Mouse (Mus musculus): Measurements from ENCODE around the gene Nkain2.
"Not testable (repeated sequence)": the region's sequence is repeated elsewhere in the genome, so short reads cannot be mapped to it uniquely, and the experiment has no call there.

The Nkain2 gene

DNA sequence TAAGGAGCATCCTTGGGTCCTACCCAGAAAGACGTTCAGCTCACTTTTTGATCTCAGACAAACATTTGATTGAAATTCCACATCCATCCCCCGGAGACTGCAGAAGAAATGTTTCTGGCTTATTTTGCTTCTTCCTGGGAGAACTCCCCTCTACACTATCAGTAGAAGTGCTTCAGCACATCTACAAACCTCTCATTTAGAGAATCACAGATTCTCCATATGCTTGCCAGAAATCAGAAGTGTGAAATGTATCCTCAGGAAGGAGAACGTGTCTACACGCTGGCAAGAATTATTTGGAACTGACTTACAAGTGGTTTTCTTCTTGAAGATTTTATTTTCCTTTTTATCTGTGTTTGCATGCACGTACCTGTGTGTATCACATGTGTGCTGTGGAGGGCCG is 829.9 kb downstream of the Nkain2 start:
- no peak for DNase-seq (ENCODE audit: low read depth, low spot score)

DNA sequence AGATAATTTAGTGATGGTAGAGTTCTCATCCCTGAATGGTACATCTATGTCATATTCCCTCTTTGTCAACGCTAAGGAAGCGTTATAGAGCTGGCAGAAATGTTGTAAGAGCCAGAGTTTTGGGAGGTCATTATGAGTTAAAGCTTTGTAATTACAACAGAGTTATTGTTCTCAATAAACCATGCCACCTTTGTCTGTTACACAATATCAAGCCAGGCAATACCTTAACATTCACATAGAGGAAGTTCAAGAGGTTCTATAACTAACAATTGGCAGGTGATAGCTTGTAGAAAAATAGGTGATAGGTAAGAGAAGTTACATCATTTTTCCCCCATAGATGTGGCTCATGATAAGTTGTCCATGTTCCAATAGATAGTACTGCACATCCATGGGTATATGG is 832.0 kb downstream of the Nkain2 start:
- DNase-seq (ENCODE audit: low read depth, low spot score): no peak

- DNase-seq (ENCODE audit: low read depth, low spot score): no peak
Observed at GRCm38 (mm10) chr10:32052546-32053295, 837.5 kb downstream of the Nkain2 start.

DNA sequence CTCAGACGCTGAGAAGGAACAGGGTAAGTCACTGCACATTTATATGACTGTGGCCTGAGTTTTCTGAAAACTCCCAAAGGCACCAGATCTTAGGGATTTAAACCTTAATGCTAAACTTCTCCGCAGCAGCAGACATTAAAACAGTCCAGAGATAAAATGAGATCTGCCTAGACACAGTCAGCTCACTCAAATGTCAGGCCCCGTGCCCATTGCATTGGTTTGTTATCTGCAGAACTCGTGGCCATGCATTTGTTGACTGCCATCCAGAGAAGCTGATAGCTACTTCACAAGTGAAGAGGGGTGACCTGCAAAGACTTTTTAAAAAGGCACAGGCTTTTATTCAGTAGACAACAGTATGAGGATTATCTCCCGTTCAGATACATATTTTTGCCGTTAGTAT is 838.2 kb downstream of the Nkain2 start:
- DNase-seq (ENCODE audit: low read depth, low spot score): no peak

- no peak for DNase-seq (ENCODE audit: low read depth, low spot score)
Observed at GRCm38 (mm10) chr10:32029996-32030395, 860.3 kb downstream of the Nkain2 start.

DNA sequence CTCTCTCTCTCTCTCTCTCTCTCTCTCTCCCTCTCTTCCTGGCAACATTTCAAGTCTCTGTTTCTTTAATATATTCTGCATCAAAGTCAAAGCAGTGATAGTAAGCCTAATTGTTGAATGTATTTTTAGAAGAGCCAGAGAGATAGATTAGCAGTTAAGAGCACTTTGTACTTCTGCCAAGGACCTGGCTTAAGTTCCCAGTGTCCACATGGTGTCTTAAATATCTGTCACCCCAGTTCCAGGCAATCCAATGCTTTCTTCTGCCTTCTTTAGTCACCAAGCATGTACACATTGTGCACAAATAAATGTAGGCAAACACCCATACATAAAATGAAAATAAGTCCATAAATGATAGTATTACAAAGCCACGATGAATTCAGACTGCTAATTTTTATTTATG is 871.9 kb downstream of the Nkain2 start:
- no peak for DNase-seq (ENCODE audit: low read depth, low spot score)

GRCm38 (mm10) chr10:32001216-32001753 is 889.0 kb downstream of the Nkain2 start:
- DNase-seq (ENCODE audit: low read depth, low spot score): no peak

DNA sequence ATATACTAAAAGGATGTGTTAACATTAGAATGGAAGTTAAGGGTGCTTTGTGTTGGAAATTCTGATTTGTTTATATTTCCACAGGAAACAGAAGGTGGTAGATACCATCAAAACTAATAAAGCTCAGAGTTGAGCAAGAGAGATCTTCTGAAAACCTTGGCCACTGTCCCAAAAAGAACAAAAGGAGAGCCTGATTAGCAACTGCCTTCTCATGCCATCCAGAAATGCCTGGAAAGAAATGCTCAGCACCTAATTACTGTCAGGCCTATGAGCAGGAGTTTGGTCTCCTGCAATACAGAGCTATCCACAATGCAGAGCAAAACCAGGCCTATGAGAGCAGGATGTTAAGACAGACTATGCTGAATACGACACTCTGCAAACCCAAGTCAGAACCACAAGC is 897.1 kb downstream of the Nkain2 start:
- no peak for DNase-seq (ENCODE audit: low read depth, low spot score)

DNA sequence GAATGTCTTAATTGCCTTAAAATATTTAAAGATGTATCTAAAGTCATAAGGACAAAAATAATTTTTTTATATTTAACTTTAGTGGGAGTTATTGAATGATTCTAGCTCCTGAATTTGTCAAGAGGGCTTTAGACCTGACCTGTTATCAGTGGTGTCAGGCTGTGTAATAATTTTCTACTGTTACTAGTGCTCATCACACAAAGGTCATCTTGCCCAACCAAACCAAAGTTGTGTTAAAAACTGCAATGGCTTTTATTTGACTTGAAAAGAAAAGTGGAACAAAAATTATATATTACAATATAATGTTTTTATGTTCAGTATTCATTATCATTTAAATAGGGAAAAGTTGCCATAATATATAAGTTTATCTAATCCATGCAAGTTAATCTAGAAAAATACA is 911.9 kb downstream of the Nkain2 start:
- no peak for DNase-seq (ENCODE audit: low read depth, low spot score)

- DNase-seq (ENCODE audit: low read depth, low spot score): no peak
Observed at GRCm38 (mm10) chr10:31947178-31947726, 943.0 kb downstream of the Nkain2 start.

GRCm38 (mm10) chr10:31931961-31932360 is 958.3 kb downstream of the Nkain2 start:
- no peak for DNase-seq (ENCODE audit: low read depth, low spot score)

- DNase-seq (ENCODE audit: low read depth, low spot score): no peak
Observed at GRCm38 (mm10) chr10:31927657-31928056, 962.6 kb downstream of the Nkain2 start.

- not testable (repeated sequence) for DNase-seq (ENCODE audit: low read depth, low spot score)
Observed at GRCm38 (mm10) chr10:31920901-31921300, 969.4 kb downstream of the Nkain2 start.

DNA sequence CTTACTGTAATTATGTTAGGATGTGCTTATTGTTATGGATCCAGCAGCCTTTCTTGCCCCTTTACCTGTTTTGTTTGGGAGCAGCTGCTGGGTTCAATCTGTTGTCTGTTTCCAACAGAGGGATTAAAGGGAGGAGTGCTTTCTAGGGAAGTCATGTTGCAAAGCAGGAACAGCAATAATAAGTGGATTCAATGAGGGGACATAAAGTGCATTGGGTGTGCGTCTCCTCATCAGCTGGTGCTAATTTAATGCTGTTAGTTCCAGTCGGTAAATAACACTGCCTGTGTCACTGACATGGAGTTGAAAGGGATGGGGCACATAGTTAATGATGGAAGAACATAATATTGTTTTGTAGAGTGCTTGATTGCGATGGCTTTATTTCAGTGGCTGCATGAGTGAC is 982.8 kb downstream of the Nkain2 start:
- DNase-seq (ENCODE audit: low read depth, low spot score): no peak

DNA sequence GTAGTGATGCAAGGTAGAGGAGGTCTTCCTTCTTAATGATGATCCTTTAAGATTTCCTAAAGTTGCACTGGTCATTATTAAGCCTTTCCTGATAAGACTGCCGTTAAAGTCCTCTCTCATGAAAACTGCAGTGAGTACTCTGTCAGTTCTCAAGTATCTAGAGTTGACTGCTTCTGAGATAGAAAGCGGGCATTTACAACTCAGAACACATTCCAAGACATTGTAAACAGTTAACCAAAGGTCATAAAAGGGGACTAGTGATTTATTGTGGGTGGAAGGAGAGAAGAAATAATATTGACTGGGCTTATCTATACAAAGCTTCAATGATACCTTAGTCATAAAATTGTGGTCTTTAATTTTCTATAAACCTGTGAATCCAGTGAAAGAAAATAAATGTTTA is 990.8 kb downstream of the Nkain2 start:
- DNase-seq (ENCODE audit: low read depth, low spot score): no peak

DNA sequence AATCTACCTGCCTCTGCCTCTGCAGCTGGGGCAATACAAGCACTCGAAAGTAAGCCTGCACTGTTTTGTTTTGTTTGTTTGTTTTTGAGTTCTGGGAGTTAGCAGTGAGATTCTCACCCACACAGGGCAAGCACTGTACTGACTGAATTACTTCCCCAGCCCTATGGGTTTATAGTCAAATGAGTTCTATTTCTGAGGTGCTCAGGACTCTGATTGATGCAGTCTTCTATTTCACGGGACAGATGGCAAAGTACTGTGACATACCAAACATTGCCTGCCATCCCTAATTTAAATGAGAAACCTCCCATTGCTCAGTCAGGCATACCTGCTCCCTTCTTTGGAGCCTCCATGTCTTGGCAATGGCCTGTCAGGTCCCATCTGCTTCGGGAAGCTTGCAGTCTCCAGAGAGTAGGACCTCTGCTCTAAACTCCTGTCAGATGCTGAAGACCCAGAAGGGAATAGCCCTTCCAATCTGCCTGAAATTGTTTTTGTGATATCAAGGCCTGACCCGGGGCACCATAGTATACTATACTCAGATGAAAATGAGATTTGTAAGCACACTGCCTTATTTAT is 1016.9 kb downstream of the Nkain2 start:
- DNase-seq (ENCODE audit: low read depth, low spot score): no peak

- no peak for DNase-seq (ENCODE audit: low read depth, low spot score)
Observed at GRCm38 (mm10) chr10:31868275-31868674, 1022.0 kb downstream of the Nkain2 start.

- DNase-seq (ENCODE audit: low read depth, low spot score): no peak
Observed at GRCm38 (mm10) chr10:31827041-31827440, 1063.2 kb downstream of the Nkain2 start.

GRCm38 (mm10) chr10:31812543-31812942 is 1077.7 kb downstream of the Nkain2 start:
- no peak for DNase-seq (ENCODE audit: low read depth, low spot score)

DNA sequence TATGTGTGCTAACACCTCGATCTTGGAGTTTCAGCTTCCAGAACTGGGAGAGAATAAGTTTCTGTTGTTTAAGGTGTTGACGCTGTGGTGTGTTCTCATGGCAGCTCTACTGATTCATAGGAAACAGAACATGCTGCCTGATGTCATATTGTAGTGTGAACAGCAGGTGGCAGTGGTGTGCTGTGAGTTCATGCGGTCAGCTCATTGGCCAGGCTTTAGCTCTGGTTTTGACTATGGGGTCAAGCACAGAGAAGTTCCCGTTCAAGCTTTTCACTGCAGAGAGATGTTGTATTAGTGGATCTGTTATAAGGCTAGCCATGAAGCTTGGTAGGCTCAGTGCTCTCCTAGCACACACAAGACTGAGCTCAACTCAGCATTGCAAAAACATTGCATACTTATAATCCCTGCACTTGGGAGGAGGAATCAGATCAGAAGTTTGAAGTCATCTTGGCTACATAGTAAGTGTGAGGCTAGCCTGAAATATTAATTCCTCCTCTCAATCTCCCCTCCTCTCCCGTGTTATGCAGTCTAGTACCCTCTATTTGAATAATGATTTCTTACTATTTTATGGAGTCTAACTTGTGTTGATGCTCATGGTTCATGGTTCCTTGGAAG is 1147.7 kb downstream of the Nkain2 start:
- no peak for DNase-seq (ENCODE audit: low read depth, low spot score)

DNA sequence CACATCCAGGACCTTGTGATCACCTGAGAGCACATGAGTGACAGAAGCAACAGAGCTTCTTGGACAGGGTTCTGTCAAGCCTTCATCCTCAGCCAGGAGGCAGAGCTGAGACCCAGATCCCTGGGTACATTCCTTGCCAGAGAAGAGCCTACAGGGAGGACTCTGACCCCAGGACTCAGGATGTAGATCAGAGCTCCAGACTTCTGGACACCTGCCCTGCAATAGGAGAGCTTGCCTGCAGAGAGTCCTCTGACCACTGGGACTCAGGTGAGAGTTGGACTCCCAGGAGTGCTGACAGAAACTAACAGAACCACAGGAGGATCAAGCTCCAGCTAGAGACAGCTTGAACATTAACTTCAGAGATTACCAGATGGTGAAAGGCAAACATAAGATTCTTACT is 1162.2 kb downstream of the Nkain2 start:
- DNase-seq (ENCODE audit: low read depth, low spot score): no peak

DNA sequence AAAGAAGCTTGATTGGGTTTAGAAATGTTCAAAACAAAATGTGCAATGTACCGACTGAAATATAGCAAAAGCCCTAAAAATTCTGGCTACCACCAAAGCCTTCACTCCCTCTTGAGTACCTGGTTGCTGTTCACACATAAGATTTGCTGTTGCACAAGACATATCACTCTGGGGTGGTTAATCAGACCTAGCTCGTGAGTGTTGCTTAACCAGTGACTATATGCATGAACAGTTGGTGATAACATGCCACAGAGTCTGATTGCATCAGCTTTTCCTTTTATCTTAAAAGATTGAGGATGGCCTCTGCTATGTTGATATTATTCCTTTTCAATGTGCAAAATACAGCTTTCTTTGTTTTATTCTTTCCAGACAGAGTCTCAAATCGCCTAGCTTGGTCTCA is 1243.0 kb downstream of the Nkain2 start:
- DNase-seq (ENCODE audit: low read depth, low spot score): no peak

GRCm38 (mm10) chr10:31646083-31646482 is 1244.2 kb downstream of the Nkain2 start:
- no peak for DNase-seq (ENCODE audit: low read depth, low spot score)
